Mouse (Mus musculus) thymus, postnatal 14 days (tissue): ENCODE measurements around the gene Prrt1.

Source experiments
- DNase-seq: peaks from one replicate; pipeline ENCODE4 v3.0.0; 2021

Prrt1 gene

GRCm38 (mm10) chr17:34629796-34630603 is 667 bp downstream of the Prrt1 start:
- DNase-seq, result peak; percentile 87

- DNase-seq, result peak; percentile 81
Observed at GRCm38 (mm10) chr17:34630761-34631301, 1.5 kb downstream of the Prrt1 start.

- DNase-seq, result peak; percentile 47
Observed at GRCm38 (mm10) chr17:34631647-34632046, 2.3 kb downstream of the Prrt1 start.

- peak; percentile 91 for DNase-seq
Observed at GRCm38 (mm10) chr17:34632261-34632691, 2.9 kb downstream of the Prrt1 start.

- DNase-seq, result no peak
Observed at GRCm38 (mm10) chr17:34635671-34636070, 6.3 kb downstream of the Prrt1 start.

- DNase-seq, result no peak
Observed at GRCm38 (mm10) chr17:34637459-34637858, 8.1 kb downstream of the Prrt1 start.

GRCm38 (mm10) chr17:34639461-34640255 is 10.3 kb downstream of the Prrt1 start:
- no peak for DNase-seq

GRCm38 (mm10) chr17:34640778-34641601 is 11.7 kb downstream of the Prrt1 start:
- no peak for DNase-seq

GRCm38 (mm10) chr17:34641945-34642344 is 12.6 kb downstream of the Prrt1 start:
- no peak for DNase-seq

GRCm38 (mm10) chr17:34643379-34643778 is 14.0 kb downstream of the Prrt1 start:
- DNase-seq, result no peak

GRCm38 (mm10) chr17:34643944-34644343 is 14.6 kb downstream of the Prrt1 start:
- DNase-seq, result no peak

GRCm38 (mm10) chr17:34644608-34645007 is 15.3 kb downstream of the Prrt1 start, which contains the start of gene Fkbpl:
Gene Fkbpl, plus strand, starts transcription at chr17:34644764.
- DNase-seq, result peak; percentile 96

- DNase-seq, result no peak
Observed at GRCm38 (mm10) chr17:34645256-34645829, 16.0 kb downstream of the Prrt1 start.

- peak; percentile 24 for DNase-seq
Observed at GRCm38 (mm10) chr17:34645831-34646511, 16.6 kb downstream of the Prrt1 start.

GRCm38 (mm10) chr17:34646906-34647787 is 17.8 kb downstream of the Prrt1 start, which contains the start of gene Atf6b:
Gene Atf6b, plus strand, starts transcription at chr17:34647146.
- DNase-seq, result peak; percentile 94

GRCm38 (mm10) chr17:34648141-34648890 is 19.0 kb downstream of the Prrt1 start:
- no peak for DNase-seq

GRCm38 (mm10) chr17:34649106-34649864 is 20.0 kb downstream of the Prrt1 start:
- no peak for DNase-seq

- DNase-seq, result peak; percentile 2
Observed at GRCm38 (mm10) chr17:34650781-34651180, 21.4 kb downstream of the Prrt1 start.
